ENCODE assay signal across 9 mouse cellular contexts in the genomic region with DNA sequence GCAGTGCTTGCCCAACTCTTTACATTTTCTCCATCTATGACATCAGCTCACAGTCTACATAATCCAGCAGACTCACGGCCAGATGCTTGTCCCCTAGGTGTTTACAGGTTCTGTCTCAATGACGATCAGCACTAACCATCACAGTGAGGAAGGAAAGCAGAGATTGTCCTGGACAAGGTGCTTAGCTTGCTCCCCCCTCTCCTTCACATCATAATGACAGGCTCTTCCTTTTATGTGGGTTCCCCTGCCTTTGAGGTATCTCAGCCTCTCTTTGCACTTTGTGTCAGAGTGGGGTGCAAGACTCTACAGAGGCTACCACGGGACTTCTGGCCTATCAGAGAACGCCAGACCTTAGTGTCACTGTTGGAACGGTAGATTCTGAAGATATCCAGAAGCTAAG.
"Had no signal": no experiment of that assay in that cellular context is flagged by ENCODE, and none has a peak within 500 bp of the region (broad histone marks: within the 10 kb centered on the region; RNA-seq: fewer than 3 reads in every experiment).

No protein-coding gene starts in this region.

- DNase-seq: kidney, adult 18-20 months; kidney, postnatal 10 days; lung, adult 2 months; lung, postnatal 4 days; retina, postnatal 1 day; right cerebral cortex, postnatal 14 days had no signal

- ATAC-seq: intestine, embryonic 15.5 days; lung, postnatal 0 days; midbrain, embryonic 13.5 days had no signal
